ENCODE assay signal across 16 mouse cellular contexts in the genomic region with DNA sequence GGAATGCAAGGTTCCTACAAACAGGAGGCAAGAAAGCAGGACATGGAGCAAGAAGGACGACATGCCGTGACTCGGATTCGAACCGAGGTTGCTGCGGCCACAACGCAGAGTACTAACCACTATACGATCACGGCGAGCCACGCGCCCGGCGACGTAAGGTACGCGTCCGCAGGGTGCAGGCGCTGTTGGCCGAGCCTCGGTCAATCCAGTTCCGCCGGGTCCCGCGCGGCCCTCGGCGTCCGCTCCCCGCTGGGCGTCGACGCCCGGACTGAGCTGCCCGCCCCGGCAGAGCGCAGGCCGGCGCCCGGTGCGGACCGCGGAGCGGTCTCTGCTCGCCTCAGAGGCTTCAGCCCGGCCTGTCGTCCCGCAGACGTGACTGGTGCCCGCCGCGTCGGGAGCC. TPM values are rescaled to one million over a fixed set of nuclear protein-coding genes. Genes with fewer than 3 reads are reported as not detected.
DNase-seq lines count a peak whose midpoint lies in the region; ATAC-seq and TF ChIP-seq lines count a peak whose summit lies in the region.
"Not testable (repeated sequence)": the region's sequence is repeated elsewhere in the genome, so short reads cannot be mapped to it uniquely, and the experiment has no call there.
"Had no signal": no experiment of that assay in that cellular context is flagged by ENCODE, and none has a peak within 500 bp of the region (broad histone marks: within the 10 kb centered on the region; RNA-seq: fewer than 3 reads in every experiment).

No protein-coding gene starts in this region.

- H3K36me3 ChIP-seq in embryonic facial prominence, embryonic 11.5 days (replicated peaks; ENCODE audit: control insufficient read depth, insufficient read depth, low read depth, low read length); forebrain, embryonic 13.5 days (ENCODE audit: poor library complexity, severe bottlenecking); heart, embryonic 13.5 days; hindbrain, embryonic 15.5 days; kidney, embryonic 15.5 days; liver, embryonic 14.5 days (replicated peaks; ENCODE audit: control insufficient read depth, insufficient read depth, low read depth); lung, postnatal 0 days (ENCODE audit: insufficient read depth, low read length); neural tube, embryonic 11.5 days (ENCODE audit: control insufficient read depth, insufficient read depth, low read length): not testable (repeated sequence)

- not testable (repeated sequence) for H3K9ac ChIP-seq in embryonic facial prominence, embryonic 11.5 days (replicated peaks; ENCODE audit: low read length); forebrain, embryonic 13.5 days; heart, embryonic 13.5 days; hindbrain, embryonic 15.5 days; kidney, embryonic 15.5 days; liver, embryonic 14.5 days (replicated peaks); lung, postnatal 0 days (replicated peaks; ENCODE audit: low read depth); neural tube, embryonic 11.5 days (ENCODE audit: low read length)

- H3K27ac ChIP-seq in embryonic facial prominence, embryonic 11.5 days (replicated peaks; ENCODE audit: low read depth, low read length); forebrain, embryonic 13.5 days; heart, embryonic 13.5 days (replicated peaks); hindbrain, embryonic 15.5 days (replicated peaks); kidney, embryonic 15.5 days; liver, embryonic 14.5 days; lung, postnatal 0 days (ENCODE audit: low read length); neural tube, embryonic 11.5 days (ENCODE audit: low read depth, low read length): not testable (repeated sequence)

- not testable (repeated sequence) for TF ChIP-seq CTCF in liver, embryonic 14.5 days (IDR thresholded peaks at IDR 0.05; ENCODE audit: low read depth); lung, postnatal 0 days (IDR thresholded peaks at IDR 0.05)

- not testable (repeated sequence) for H3K4me1 ChIP-seq in embryonic facial prominence, embryonic 11.5 days (ENCODE audit: control insufficient read depth, insufficient read depth, low read length); forebrain, embryonic 13.5 days; heart, embryonic 13.5 days; hindbrain, embryonic 15.5 days (replicated peaks); kidney, embryonic 15.5 days; liver, embryonic 14.5 days (replicated peaks; ENCODE audit: control insufficient read depth in 2 of 2, insufficient read depth in 2 of 2, low read length in 1 of 2); lung, postnatal 0 days (ENCODE audit: insufficient read depth, low read depth, low read length); neural tube, embryonic 11.5 days (ENCODE audit: control insufficient read depth, insufficient read depth, low read length)

- TF ChIP-seq EP300 in liver, embryonic 14.5 days (IDR thresholded peaks at IDR 0.05; ENCODE audit: low read depth); lung, postnatal 0 days (IDR thresholded peaks at IDR 0.05): not testable (repeated sequence)

- H3K4me2 ChIP-seq in embryonic facial prominence, embryonic 11.5 days (ENCODE audit: low read depth, low read length); forebrain, embryonic 13.5 days; heart, embryonic 13.5 days; hindbrain, embryonic 15.5 days; kidney, embryonic 15.5 days; liver, embryonic 14.5 days (ENCODE audit: low read depth); lung, postnatal 0 days (replicated peaks; ENCODE audit: low read depth, low read length); neural tube, embryonic 11.5 days (ENCODE audit: low read depth): not testable (repeated sequence)

- not testable (repeated sequence) for H3K4me3 ChIP-seq in embryonic facial prominence, embryonic 11.5 days (ENCODE audit: low read depth, low read length); forebrain, embryonic 13.5 days; heart, embryonic 13.5 days; hindbrain, embryonic 15.5 days; kidney, embryonic 15.5 days (replicated peaks); liver, embryonic 14.5 days (ENCODE audit: insufficient read depth in 1 of 2, low read depth in 2 of 2, low read length in 2 of 2); lung, postnatal 0 days (ENCODE audit: low read depth, low read length); neural tube, embryonic 11.5 days (ENCODE audit: low read depth, low read length)

- H3K27me3 ChIP-seq in embryonic facial prominence, embryonic 11.5 days (ENCODE audit: control insufficient read depth, insufficient read depth, low read length); liver, embryonic 14.5 days (ENCODE audit: control insufficient read depth, insufficient read depth, low read length); lung, postnatal 0 days (replicated peaks; ENCODE audit: insufficient read depth, low read length); neural tube, embryonic 11.5 days (ENCODE audit: control insufficient read depth, insufficient read depth, low read length): not testable (repeated sequence)
- H3K27me3 ChIP-seq in forebrain, embryonic 13.5 days: peaks cover 15% of the 10 kb centered on the region
- H3K27me3 ChIP-seq in heart, embryonic 13.5 days (replicated peaks): peaks cover 14% of the 10 kb centered on the region
- H3K27me3 ChIP-seq in hindbrain, embryonic 15.5 days: peaks cover 15% of the 10 kb centered on the region
- peaks cover 15% of the 10 kb centered on the region for H3K27me3 ChIP-seq in kidney, embryonic 15.5 days

- H3K9me3 ChIP-seq in embryonic facial prominence, embryonic 11.5 days (replicated peaks; ENCODE audit: control insufficient read depth, low read length); forebrain, embryonic 13.5 days (replicated peaks); heart, embryonic 13.5 days; hindbrain, embryonic 15.5 days; kidney, embryonic 15.5 days (replicated peaks); liver, embryonic 14.5 days (ENCODE audit: control insufficient read depth, low read length); lung, postnatal 0 days (ENCODE audit: low read length); neural tube, embryonic 11.5 days (ENCODE audit: control insufficient read depth, low read length): not testable (repeated sequence)

- not testable (repeated sequence) for DNase-seq in embryonic facial prominence, embryonic 11.5 days (ENCODE audit: low spot score); liver, embryonic 14.5 days (ENCODE audit: low read depth in 3 of 3, low spot score in 3 of 3); lung, postnatal 0 days (ENCODE audit: low spot score); neural tube, embryonic 11.5 days (ENCODE audit: low spot score)

- ATAC-seq in embryonic facial prominence, embryonic 11.5 days (replicated peaks; ENCODE audit: insufficient number of reproducible peaks, low FRiP score, low TSS enrichment, low read depth): 0 out of 2 replicates have a peak, but pooled peaks have one; percentile 17
- ATAC-seq in forebrain, embryonic 13.5 days: peak; percentile 44; the same call in 1 of the 2 replicates
- peak; percentile 12; the same call in 1 of the 2 replicates for ATAC-seq in heart, embryonic 13.5 days (ENCODE audit: extremely low read depth, insufficient number of reproducible peaks, low FRiP score, low TSS enrichment)
- peak; percentile 46; the same call in 1 of the 2 replicates for ATAC-seq in hindbrain, embryonic 15.5 days (ENCODE audit: low FRiP score, low read depth)
- ATAC-seq in kidney, embryonic 15.5 days (replicated peaks; ENCODE audit: low FRiP score): 0 out of 2 replicates have a peak, but pooled peaks have one; percentile 5
- ATAC-seq in liver, embryonic 14.5 days (ENCODE audit: insufficient read depth): peak; percentile 67
- ATAC-seq in lung, postnatal 0 days: peak; percentile 69
- peak; percentile 24; the same call in 1 of the 2 replicates for ATAC-seq in neural tube, embryonic 11.5 days (ENCODE audit: insufficient read depth, low FRiP score, low TSS enrichment)

- no CpG with 5 or more reads among the region's 53 CpGs for WGBS in embryonic facial prominence, embryonic 11.5 days
- WGBS in forebrain, embryonic 13.5 days: no CpG with 5 or more reads among the region's 53 CpGs
- no CpG with 5 or more reads among the region's 53 CpGs for WGBS in heart, embryonic 13.5 days
- WGBS in hindbrain, embryonic 15.5 days: no CpG with 5 or more reads among the region's 53 CpGs
- no CpG with 5 or more reads among the region's 53 CpGs for WGBS in kidney, embryonic 15.5 days
- WGBS in liver, embryonic 14.5 days (ENCODE audit: insufficient replicate concordance): no CpG with 5 or more reads among the region's 53 CpGs
- WGBS in lung, postnatal 0 days: no CpG with 5 or more reads among the region's 53 CpGs
- no CpG with 5 or more reads among the region's 53 CpGs for WGBS in neural tube, embryonic 11.5 days

RNA-seq across cellular contexts. Expression of a gene that starts 5.9 kb away (rescaled TPM):
- not detected in 2 replicates for polyA plus RNA-seq in embryonic facial prominence, embryonic 11.5 days (2014; fragmentation: Nextera tagmentation; extraction: Ambion mirVana)
- not detected in 2 replicates for polyA plus RNA-seq in forebrain, embryonic 13.5 days (2015; fragmentation: Nextera tagmentation; extraction: Ambion mirVana)
- polyA plus RNA-seq in heart, embryonic 13.5 days (2015; fragmentation: Nextera tagmentation; extraction: Ambion mirVana): 0.68 and 0.78 TPM in 2 replicates
- not detected in 2 replicates for polyA plus RNA-seq in hindbrain, embryonic 15.5 days (2015; fragmentation: Nextera tagmentation; extraction: Ambion mirVana)
- 0.15 TPM in 1 of 2 replicates, not detected in the other for polyA plus RNA-seq in kidney, embryonic 15.5 days (2015; fragmentation: Nextera tagmentation; extraction: Ambion mirVana)
- not detected in 2 replicates for polyA plus RNA-seq in liver, embryonic 14.5 days (2012; rRNA removed)
- polyA plus RNA-seq in liver, embryonic 14.5 days (2014; fragmentation: Nextera tagmentation; extraction: Ambion mirVana): not detected in 2 replicates
- 0.12 and 0.19 TPM in 2 replicates for polyA plus RNA-seq in lung, postnatal 0 days (2015; fragmentation: Nextera tagmentation; extraction: Ambion mirVana)
- not detected in 2 replicates for polyA plus RNA-seq in neural tube, embryonic 11.5 days (2014; fragmentation: Nextera tagmentation; extraction: Ambion mirVana)
- polyA plus RNA-seq: adrenal gland, adult 2 months; cerebellum, adult 2 months; erythroblast, embryonic 14.5 days; frontal cortex, adult 2 months; hindbrain, embryonic 14.5 days; liver, adult 2 months; midbrain, embryonic 14.5 days; myocyte had no signal

Comparison
In these comparisons a context has a peak if more than half of its experiments do, and no peak if none do; other contexts are left out.
1. ATAC-seq: peak in every context shown above with its lines; median percentile 69 in lung, postnatal 0 days; 67 in liver, embryonic 14.5 days; 46 in hindbrain, embryonic 15.5 days; 44 in forebrain, embryonic 13.5 days; 24 in neural tube, embryonic 11.5 days; 17 in embryonic facial prominence, embryonic 11.5 days; 12 in heart, embryonic 13.5 days; 5 in kidney, embryonic 15.5 days.